Mouse (Mus musculus) cerebellum, postnatal 10 days (tissue): ENCODE data around the gene Tmc8.
"Not testable (repeated sequence)": the region's sequence is repeated elsewhere in the genome, so short reads cannot be mapped to it uniquely, and the experiment has no call there.

ENCODE experiments used
- DNase-seq, 2 experiments: peaks; one replicate each; pipeline ENCODE4 v3.0.0; 2021; ENCODE audit warnings: mixed read lengths in 2 of 2

Gene Tmc8

GRCm38 (mm10) chr11:117826164-117826563 lies 44.3 kb downstream of the Tmc8 start:
- no peak for DNase-seq

- DNase-seq, result no peak
Measured at GRCm38 (mm10) chr11:117826916-117827315, 45.0 kb downstream of the Tmc8 start.

DNA sequence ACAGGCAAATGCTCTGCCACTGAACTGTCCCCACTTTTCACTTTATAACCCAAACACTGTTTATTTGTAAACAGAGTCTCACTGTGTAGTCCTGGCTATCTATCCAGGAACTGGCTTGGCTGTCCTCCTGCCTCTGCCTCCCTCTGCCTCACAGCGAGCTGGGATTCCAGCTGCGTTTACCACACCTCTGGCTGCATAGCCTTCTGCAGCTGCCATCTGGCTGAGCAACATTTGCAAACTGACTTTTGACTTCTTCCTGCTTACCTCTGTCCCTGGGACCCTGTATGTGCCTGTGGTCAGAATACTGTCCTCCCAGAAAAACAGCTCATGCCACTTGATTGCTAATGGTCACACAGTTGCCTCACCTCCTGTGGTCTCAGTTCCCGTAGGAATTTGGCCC lies 45.5 kb downstream of the Tmc8 start:
- no peak for DNase-seq

DNA sequence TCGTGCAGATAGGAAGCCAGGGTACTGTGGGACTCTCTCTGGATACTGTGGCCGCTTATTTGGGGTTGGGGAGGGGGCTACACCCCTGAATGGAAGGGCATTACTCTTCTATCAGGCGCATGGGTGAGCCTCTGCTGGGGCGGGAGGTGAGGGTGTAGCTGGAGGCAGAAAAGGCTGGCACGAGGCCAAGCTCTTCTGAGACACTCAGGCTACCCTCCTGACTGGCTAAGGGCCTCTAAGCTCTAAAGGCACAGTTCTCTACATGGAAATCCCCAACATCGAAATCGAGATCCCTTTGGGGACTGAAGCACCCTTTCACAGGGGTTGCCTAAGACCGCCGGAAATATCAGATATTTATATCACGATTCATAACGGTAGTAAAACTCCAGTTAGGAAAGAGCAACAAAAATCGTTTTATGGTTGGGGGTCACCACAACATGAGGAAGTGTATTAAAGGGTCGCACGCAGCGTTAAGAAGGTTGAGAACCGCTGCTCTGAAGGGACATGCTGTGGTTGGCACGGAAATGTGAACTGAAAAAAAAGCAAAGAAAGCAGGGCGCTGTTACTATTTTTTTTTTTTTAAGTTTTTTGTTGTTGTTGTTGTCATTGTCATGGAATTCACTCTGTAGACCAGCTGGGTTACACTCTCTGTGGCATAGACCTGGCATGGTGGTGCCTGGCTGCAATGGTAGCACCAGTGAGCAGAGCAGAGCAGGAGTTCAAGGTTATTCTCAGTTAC lies 46.4 kb downstream of the Tmc8 start:
- DNase-seq, result peak; percentile 51 to 58

- DNase-seq, result peak; percentile 64 to 71
Measured at GRCm38 (mm10) chr11:117828888-117829604, 47.2 kb downstream of the Tmc8 start.

- no peak for DNase-seq
Measured at GRCm38 (mm10) chr11:117829671-117830215, 47.9 kb downstream of the Tmc8 start.

- no peak for DNase-seq
Measured at GRCm38 (mm10) chr11:117830401-117830800, 48.5 kb downstream of the Tmc8 start.

GRCm38 (mm10) chr11:117832086-117832969 lies 50.5 kb downstream of the Tmc8 start:
- peak; percentile 69 to 76 for DNase-seq

- DNase-seq, result not testable (repeated sequence)
Measured at GRCm38 (mm10) chr11:117833509-117833908, 51.6 kb downstream of the Tmc8 start.

DNA sequence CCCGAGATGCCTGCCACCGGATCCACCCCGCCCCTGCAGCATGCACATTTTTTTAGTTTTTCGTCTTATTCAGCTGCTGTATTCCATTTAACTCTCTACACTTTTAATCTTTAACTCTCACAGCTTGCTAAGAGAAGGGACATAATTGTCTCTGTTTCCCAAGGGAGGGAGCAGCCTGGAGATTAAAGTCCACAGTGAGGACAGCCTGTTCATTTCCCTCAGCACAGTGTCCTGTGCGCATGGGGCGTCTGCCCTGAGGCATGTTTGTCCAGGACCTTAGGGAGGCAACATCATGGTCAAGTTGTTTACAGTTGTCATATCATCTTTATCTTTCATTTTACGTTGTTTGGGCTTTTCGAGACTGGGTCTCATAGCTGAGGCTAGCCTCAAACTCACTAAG lies 52.2 kb downstream of the Tmc8 start:
- no peak for DNase-seq

DNA sequence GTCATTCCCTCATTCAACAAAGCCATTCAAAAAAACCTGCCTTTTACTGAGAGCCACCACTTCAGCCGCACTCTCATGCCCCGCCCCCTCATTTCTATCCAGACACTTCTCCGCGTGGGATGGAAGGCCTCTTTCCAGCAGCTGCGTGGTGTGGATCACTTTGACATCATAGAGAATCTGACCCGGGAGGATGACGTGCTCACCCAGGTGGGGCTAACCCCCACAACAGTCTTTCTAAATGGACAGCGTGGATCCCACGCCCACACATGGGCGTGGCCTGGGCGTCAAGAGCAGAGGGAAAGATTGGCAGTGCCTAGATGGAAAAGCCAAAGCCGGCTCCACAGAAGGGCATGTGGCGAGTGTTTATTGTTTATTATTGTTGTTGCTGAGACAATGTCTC lies 54.4 kb downstream of the Tmc8 start:
- peak in 1 of 2 experiments; percentile 51 for DNase-seq

DNA sequence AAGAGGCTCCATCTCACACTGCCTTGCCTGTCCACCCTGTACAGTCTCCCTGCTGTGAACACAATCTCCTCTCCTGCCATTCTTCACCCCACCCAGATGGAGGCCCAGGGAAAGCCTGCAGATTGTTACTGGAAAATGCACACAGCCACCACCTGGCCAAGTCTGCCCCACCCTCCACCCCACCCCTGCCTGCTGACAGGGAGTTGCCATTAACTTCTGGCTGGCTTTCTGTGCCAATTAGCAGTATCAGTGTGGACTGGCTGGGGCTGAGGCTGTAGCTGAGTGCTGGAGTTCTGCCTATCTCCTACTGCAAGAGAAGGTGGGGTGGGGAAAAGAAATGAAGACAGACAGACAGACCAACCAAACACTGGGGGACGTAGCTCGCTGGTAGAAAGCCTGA lies 56.7 kb downstream of the Tmc8 start:
- DNase-seq, result peak; percentile 21 to 39

DNA sequence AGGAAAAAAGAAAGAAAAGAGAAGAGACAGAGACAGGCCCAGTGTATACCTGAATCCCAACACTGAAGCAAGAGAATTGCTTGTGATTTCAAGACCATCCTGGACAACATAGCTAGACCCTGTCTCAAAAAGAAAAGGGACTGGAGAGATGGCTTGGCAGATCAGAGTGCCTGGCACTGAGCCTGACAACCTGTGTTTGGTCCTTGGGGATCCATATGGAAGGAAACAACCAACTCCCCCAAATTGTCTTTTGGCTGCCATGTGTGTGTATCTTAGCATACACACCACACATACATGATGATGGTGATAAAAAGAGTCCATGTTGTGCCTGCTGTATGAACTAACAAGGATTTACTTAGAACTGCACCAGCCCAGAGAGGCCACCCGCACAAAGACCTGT lies 57.1 kb downstream of the Tmc8 start:
- peak in 1 of 2 experiments; percentile 51 for DNase-seq

GRCm38 (mm10) chr11:117840910-117841309 lies 59.0 kb downstream of the Tmc8 start:
- DNase-seq, result no peak
